Mouse (Mus musculus) kidney, postnatal 0 days (tissue): Measurements from ENCODE around the gene Gdf15. TPM values are rescaled to one million over a fixed set of nuclear protein-coding genes. Genes with fewer than 3 reads are reported as not detected.
"Not testable (repeated sequence)": the region's sequence is repeated elsewhere in the genome, so short reads cannot be mapped to it uniquely, and the experiment has no call there.

Experiments
- ATAC-seq: fragments of 200-750 bp; cut with Nextera tagmentation; replicated peaks from 2 replicates; pipeline ENCODE4 v1.8.0; 2017; ENCODE audit warnings: low read depth, moderate number of reproducible peaks, moderate TSS enrichment, moderate library complexity; ENCODE audit not compliant: low FRiP score
- DNase-seq: peaks from one replicate; pipeline ENCODE4 v3.0.0-alpha.2; 2016; ENCODE audit warnings: low spot score
- H3K27ac ChIP-seq: fragments of 300-500 bp; sonication (generic); 2 replicates; pipeline ENCODE4 v1.5.1; 2014; ENCODE audit warnings: mild to moderate bottlenecking
- H3K27me3 ChIP-seq: fragments of 300-500 bp; sonication (generic); 2 replicates; pipeline ENCODE4 v1.6.1; 2014; ENCODE audit warnings: low read length, mixed read lengths; ENCODE audit not compliant: insufficient read depth
- H3K36me3 ChIP-seq: fragments of 300-500 bp; sonication (generic); 2 replicates; pipeline ENCODE4 v1.6.1; 2014; ENCODE audit warnings: low read length, mixed read lengths; ENCODE audit not compliant: insufficient read depth
- H3K4me1 ChIP-seq: fragments of 300-500 bp; sonication (generic); replicated peaks from 2 replicates; pipeline ENCODE4 v1.6.1; 2014; ENCODE audit warnings: antibody characterized with exemption, low read length, mixed read lengths; ENCODE audit not compliant: insufficient read depth
- H3K4me2 ChIP-seq: fragments of 300-500 bp; sonication (generic); 2 replicates; pipeline ENCODE4 v1.6.1; 2014; ENCODE audit warnings: mild to moderate bottlenecking, low read length, moderate library complexity, mixed read lengths
- H3K4me3 ChIP-seq: fragments of 300-500 bp; sonication (generic); replicated peaks from 2 replicates; pipeline ENCODE4 v1.5.1; 2014; ENCODE audit warnings: low read depth, low read length
- H3K9ac ChIP-seq: fragments of 300-500 bp; sonication (generic); 2 replicates; pipeline ENCODE4 v1.6.1; 2014; ENCODE audit warnings: low read depth, low read length
- H3K9me3 ChIP-seq: fragments of 300-500 bp; sonication (generic); replicated peaks from 2 replicates; pipeline ENCODE4 v1.6.1; 2016; ENCODE audit warnings: low read length, inconsistent platforms, mixed read lengths
- CTCF ChIP-seq: IDR thresholded peaks from 2 replicates; pipeline ENCODE4 v1.5.1; 2016; ENCODE audit warnings: antibody characterized with exemption, low read depth, mild to moderate bottlenecking, moderate library complexity
- WGBS: fragments of 180-500 bp; shearing (Covaris S2); extraction: QIAGEN DNeasy Blood & Tissue Kit; methylation state at CpG from one replicate; pipeline ENCODE4 v1.1.7; 2014; 5-methylcytosine and 5-hydroxymethylcytosine counted together
- polyA plus RNA-seq: library from polyadenylated mRNA; unstranded; fragments of >200 nt; fragmentation: Nextera tagmentation; extraction: Ambion mirVana; gene quantifications from 2 replicates; pipeline ENCODE4 v1.2.1, GENCODE M21; 2015

Gene Gdf15
- polyA plus RNA-seq, 1 experiment from 2014 or later: 3.2 TPM

DNA sequence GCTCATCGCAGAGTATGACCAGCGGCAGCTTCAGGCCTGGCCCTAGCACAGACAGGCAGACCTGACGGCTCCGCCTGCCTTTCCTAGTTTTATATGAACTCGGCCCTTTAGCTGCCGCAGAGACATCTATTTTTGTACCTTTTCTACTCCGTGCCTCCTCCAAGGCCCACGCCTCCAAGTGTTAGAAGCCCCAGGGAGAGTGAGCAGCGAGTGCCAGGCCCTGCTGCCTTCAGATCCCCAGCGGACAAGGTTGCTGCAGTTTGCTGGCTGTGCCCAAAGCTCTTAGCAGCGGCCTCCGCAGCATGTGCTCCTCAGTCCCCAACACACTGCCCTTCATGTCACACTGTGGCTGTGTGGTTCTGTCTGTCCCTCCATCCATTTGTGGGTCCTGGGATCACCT is 40.7 kb downstream of the Gdf15 start:
- H3K9me3 ChIP-seq: no peaks in the 10 kb centered on the region
- no peak for TF ChIP-seq CTCF
- no peak overlapping the region for H3K4me3 ChIP-seq
- H3K36me3 ChIP-seq: peaks cover 16% of the 10 kb centered on the region
- ATAC-seq: no peak
- 83% methylated on average over 12 of the region's 12 CpGs for WGBS
- no peak overlapping the region for H3K27ac ChIP-seq
- H3K9ac ChIP-seq: no peak overlapping the region
- DNase-seq: no peak
- peaks cover 19% of the 10 kb centered on the region for H3K4me1 ChIP-seq
- no peak overlapping the region for H3K4me2 ChIP-seq
- H3K27me3 ChIP-seq: no peaks in the 10 kb centered on the region

DNA sequence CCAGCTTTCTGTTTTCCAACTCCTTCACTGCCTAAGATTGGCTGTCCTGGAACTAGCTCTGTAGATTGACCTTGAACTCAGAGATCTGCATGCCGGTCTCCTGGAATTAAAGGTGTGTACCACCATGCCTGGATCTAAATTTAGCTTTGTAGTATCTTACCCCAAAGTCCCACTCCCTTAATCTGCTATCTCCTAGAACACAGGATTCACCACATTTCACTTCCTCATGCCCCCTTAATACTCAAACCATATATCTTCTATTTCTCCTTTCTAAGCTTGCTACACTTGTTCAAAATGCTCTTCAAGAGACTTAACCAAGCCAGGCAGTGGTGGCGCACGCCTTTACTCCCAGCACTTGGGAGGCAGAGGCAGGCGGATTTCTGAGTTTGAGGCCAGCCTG is 44.3 kb downstream of the Gdf15 start:
- ATAC-seq, H3K27ac ChIP-seq, H3K4me1 ChIP-seq, H3K4me3 ChIP-seq, DNase-seq, H3K9me3 ChIP-seq, H3K9ac ChIP-seq, H3K27me3 ChIP-seq, H3K4me2 ChIP-seq: not testable (repeated sequence)
- H3K36me3 ChIP-seq: peaks cover 35% of the 10 kb centered on the region
- 93% methylated on average over 4 of the region's 4 CpGs for WGBS

DNA sequence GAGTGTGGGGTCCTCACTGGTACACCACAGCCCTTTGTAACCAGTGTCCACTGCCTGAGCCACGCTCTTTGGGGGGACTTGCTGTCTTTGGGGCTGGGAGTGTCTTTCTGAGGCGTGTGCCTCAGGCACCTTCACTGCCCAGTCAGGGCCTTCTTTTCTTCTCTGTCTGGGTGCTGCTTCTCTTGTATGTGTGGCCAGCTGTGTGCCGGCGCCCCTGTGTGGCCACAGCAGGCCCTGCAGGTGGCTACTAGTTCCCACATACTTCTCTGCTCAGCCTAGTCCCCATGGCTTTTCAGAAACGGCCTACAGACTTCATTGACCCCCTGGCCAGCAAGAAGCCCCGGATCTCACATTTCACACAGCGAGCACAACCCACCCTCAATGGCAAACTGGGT is 47.0 kb downstream of the Gdf15 start:
- no peaks in the 10 kb centered on the region for H3K27me3 ChIP-seq
- peak; percentile 82 for TF ChIP-seq CTCF
- 0 out of 2 replicates have a peak overlapping the region, but pooled peaks have one; percentile 5 for H3K9ac ChIP-seq
- H3K27ac ChIP-seq: no peak overlapping the region
- H3K9me3 ChIP-seq: no peaks in the 10 kb centered on the region
- WGBS: 36% methylated on average over 7 of the region's 7 CpGs
- no peaks in the 10 kb centered on the region for H3K4me1 ChIP-seq
- ATAC-seq (peak; percentile 60; the same call in 1 of the 2 replicates), DNase-seq (no peak)
- peaks cover 51% of the 10 kb centered on the region for H3K36me3 ChIP-seq
- H3K4me3 ChIP-seq: no peak overlapping the region
- H3K4me2 ChIP-seq: no peak overlapping the region

DNA sequence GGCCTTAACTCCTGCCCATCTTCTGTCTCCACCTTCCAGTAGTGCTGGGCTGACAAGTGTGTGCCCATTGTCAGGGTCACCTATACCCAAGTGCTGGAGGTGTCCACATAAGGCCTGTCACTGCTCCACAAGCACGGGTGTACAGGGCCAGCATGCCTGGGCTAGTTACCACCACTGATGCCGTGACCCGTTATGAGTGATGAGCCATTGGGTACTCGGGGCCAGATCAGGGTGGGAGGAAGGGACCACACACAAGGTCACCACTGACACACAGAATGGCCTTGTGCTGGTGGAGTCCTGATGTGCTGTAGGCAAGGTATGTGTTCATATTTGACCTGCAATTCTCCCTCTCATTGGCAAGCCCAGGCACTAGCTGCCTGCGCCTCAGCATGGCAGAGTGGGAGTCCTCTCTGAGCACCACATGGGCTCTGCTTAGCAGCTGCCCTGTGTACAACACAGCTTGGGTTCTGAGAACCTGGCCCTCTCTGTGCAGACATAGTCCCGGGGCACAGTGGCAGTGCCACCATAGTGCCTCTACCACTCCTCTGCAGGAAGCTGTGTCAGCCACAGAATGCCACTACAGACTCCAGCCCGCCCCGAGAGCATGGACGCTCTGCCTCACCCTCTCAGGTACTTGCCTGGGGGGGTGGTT is 47.5 kb downstream of the Gdf15 start:
- Histone ChIP-seq H3K4me3 (no peak overlapping the region), H3K4me1 (no peaks in the 10 kb centered on the region), H3K36me3 (peaks cover 54% of the 10 kb centered on the region), H3K27me3 (no peaks in the 10 kb centered on the region), H3K27ac (no peak overlapping the region), H3K4me2 (no peak overlapping the region), H3K9me3 (no peaks in the 10 kb centered on the region), H3K9ac (no peak overlapping the region)
- no peak for TF ChIP-seq CTCF
- DNase-seq (no peak), ATAC-seq (no peak)
- WGBS: 90% methylated on average over 9 of the region's 9 CpGs

DNA sequence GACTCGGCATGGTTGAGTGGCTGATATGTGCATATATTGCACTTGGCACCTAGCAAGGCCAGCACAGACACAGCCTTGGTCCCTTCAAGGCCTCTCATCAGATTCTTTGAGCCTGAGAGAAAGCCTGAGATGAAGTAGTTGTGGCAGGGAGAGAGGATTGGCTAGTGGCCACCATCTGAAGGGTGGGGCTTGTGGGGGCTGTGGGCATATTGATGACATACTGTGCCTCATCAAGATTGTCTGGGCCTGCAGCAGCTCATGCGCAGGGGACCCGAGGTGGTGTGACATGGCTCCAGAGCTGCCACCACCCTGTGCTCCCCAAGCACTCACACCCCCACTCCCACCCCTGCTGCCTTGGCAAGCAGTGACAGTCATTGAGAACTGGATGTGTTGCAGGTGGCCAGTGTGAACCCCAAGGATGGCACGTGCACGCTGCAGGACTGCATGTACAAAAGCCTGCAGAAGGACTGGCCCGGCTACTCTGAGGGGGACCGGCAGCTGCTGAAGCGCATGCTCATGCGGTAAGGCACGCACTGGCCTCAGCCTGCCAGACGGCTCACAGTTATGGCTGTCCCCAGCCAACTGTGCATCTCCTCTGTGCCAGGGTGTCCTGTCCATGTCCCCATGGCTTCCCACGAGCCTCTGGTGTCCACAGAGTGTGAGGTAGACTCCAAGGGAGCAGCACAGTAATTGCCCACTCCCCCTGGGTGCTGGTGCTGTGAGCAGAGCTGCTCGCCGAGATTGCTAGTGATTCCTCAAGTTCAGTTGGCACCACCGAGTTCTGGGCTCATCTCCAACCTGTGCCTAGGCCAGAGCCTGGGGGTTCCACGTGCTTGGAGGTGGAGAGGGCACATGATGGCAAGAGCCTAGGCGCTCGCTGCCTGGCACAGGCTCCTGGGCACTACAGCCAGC is 48.5 kb downstream of the Gdf15 start:
- no peaks in the 10 kb centered on the region for H3K9me3 ChIP-seq
- no peak for TF ChIP-seq CTCF
- H3K27ac ChIP-seq: no peak overlapping the region
- no peaks in the 10 kb centered on the region for H3K4me1 ChIP-seq
- peaks cover 61% of the 10 kb centered on the region for H3K36me3 ChIP-seq
- DNase-seq (no peak), ATAC-seq (no peak)
- 90% methylated on average over 18 of the region's 18 CpGs for WGBS
- H3K4me2 ChIP-seq: no peak overlapping the region
- H3K4me3 ChIP-seq: no peak overlapping the region
- H3K9ac ChIP-seq: no peak overlapping the region
- no peaks in the 10 kb centered on the region for H3K27me3 ChIP-seq

Other genes with a start within 250 kb of the Gdf15 start
- 13.6 and 14.6 TPM in 2 replicates for gene Crtc1, start 192.9 kb downstream of the Gdf15 start, polyA plus RNA-seq
- 19.1 and 19.5 TPM in 2 replicates for gene Klhl26, start 155.5 kb downstream of the Gdf15 start, polyA plus RNA-seq
- 3.0 and 3.5 TPM in 2 replicates for gene Tmem59l, start 145.1 kb downstream of the Gdf15 start, polyA plus RNA-seq
- 31.3 and 33.7 TPM in 2 replicates for gene Crlf1, start 139.3 kb downstream of the Gdf15 start, polyA plus RNA-seq
- gene Rex1bd, start 125.7 kb downstream of the Gdf15 start, polyA plus RNA-seq: 140 TPM in 2 replicates
- gene Uba52, start 121.7 kb downstream of the Gdf15 start, polyA plus RNA-seq: 1,111 and 1,265 TPM in 2 replicates
- 249 and 255 TPM in 2 replicates for gene Fkbp8, start 104.7 kb downstream of the Gdf15 start, polyA plus RNA-seq
- gene Kxd1, start 104.5 kb downstream of the Gdf15 start, polyA plus RNA-seq: 81.3 and 81.8 TPM in 2 replicates
- gene Ell, start 93.0 kb downstream of the Gdf15 start, polyA plus RNA-seq: 14.9 and 17.1 TPM in 2 replicates
- 166 and 169 TPM in 2 replicates for gene Isyna1, start 38.1 kb downstream of the Gdf15 start, polyA plus RNA-seq
- 166 and 188 TPM in 2 replicates for gene Ssbp4, start 23.6 kb downstream of the Gdf15 start, polyA plus RNA-seq
- 1.9 and 2.8 TPM in 2 replicates for gene Lrrc25, start 16.3 kb downstream of the Gdf15 start, polyA plus RNA-seq
- 84.2 and 87.5 TPM in 2 replicates for gene Pgpep1, start 27.9 kb upstream of the Gdf15 start, polyA plus RNA-seq
- gene Lsm4, start 40.8 kb upstream of the Gdf15 start, polyA plus RNA-seq: 243 and 281 TPM in 2 replicates
- gene Jund, start 66.5 kb upstream of the Gdf15 start, polyA plus RNA-seq: 72.4 and 98.1 TPM in 2 replicates
- gene Iqcn, start 71.0 kb upstream of the Gdf15 start, polyA plus RNA-seq: 0.03 and 0.05 TPM in 2 replicates
- 0.70 and 0.74 TPM in 2 replicates for gene Gm3336, start 86.1 kb upstream of the Gdf15 start, polyA plus RNA-seq
- gene Pde4c, start 91.3 kb upstream of the Gdf15 start, polyA plus RNA-seq: 8.0 and 9.5 TPM in 2 replicates
- gene Rab3a, start 122.2 kb upstream of the Gdf15 start, polyA plus RNA-seq: 20.5 and 21.8 TPM in 2 replicates
- gene Mpv17l2, start 128.5 kb upstream of the Gdf15 start, polyA plus RNA-seq: 78.2 and 80.3 TPM in 2 replicates
- gene Pik3r2, start 144.3 kb upstream of the Gdf15 start, polyA plus RNA-seq: 43.8 and 47.2 TPM in 2 replicates
- 8.4 and 10.2 TPM in 2 replicates for gene Mast3, start 172.6 kb upstream of the Gdf15 start, polyA plus RNA-seq
- gene Il12rb1, start 176.0 kb upstream of the Gdf15 start, polyA plus RNA-seq: 0.09 and 0.13 TPM in 2 replicates
- 6.8 and 7.5 TPM in 2 replicates for gene Arrdc2, start 207.3 kb upstream of the Gdf15 start, polyA plus RNA-seq
- 4.2 and 5.5 TPM in 2 replicates for gene Kcnn1, start 230.8 kb upstream of the Gdf15 start, polyA plus RNA-seq
- 87.2 and 90.3 TPM in 2 replicates for gene Ccdc124, start 241.5 kb upstream of the Gdf15 start, polyA plus RNA-seq